Mouse (Mus musculus): ENCODE results near the gene Ube2cbp.

DNA sequence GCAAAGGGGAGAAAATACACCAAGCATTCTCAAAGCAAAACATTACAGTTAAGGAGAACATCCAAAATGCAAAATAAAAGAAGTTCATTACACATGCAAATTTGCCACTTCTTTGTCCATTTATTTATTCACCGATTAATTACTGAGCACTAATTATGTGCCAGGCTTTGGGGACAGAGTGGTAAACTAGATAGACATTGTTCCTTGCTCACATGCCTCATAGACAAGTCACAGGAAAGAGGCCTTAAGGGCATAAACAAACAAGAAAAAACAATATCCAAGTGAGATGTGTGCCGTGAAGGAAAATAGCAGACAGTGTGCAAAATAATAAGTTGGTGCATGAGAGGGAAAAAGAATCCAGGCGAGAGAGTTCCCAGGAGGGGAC is 177.2 kb downstream of the Ube2cbp start:
- TF ChIP-seq CTCF (IDR thresholded peaks at IDR 0.05; ENCODE audit: extremely low read depth, insufficient read length, insufficient replicate concordance, low read depth, low read length) (no peak), POLR2A (IDR thresholded peaks at IDR 0.05; ENCODE audit: low read depth, low read length) (no peak)

All from small intestine, adult 2 months (tissue).